Mouse (Mus musculus) urinary bladder, postnatal 10 days (tissue): ENCODE measurements around the gene Itgb7.
A peak's percentile ranks its signal among the peaks of the same experiment; 100 is the strongest.
"Not testable (repeated sequence)": the region's sequence is repeated elsewhere in the genome, so short reads cannot be mapped to it uniquely, and the experiment has no call there.

Experiments
- DNase-seq: peaks from one replicate; pipeline ENCODE4 v3.0.0; 2022; ENCODE audit warnings: low spot score

Gene Itgb7

DNA sequence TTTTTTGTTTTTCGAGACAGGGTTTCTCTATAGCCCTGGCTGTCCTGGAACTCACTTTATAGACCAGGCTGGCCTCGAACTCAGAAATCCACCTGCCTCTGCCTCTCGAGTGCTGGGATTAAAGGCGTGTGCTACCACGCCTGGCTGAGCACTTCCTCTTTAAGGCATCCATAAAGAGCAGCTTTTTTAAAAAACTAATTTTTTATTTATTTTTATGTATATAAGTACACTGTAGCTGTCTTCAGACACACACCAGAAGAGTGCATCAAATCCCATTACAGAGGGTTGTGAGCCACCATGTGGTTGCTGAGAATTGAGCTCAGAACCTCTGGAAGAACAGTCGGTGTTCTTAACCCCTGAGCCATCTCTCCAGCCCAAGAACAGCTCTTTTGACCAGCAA lies 6.1 kb downstream of the Itgb7 start:
- not testable (repeated sequence) for DNase-seq

DNA sequence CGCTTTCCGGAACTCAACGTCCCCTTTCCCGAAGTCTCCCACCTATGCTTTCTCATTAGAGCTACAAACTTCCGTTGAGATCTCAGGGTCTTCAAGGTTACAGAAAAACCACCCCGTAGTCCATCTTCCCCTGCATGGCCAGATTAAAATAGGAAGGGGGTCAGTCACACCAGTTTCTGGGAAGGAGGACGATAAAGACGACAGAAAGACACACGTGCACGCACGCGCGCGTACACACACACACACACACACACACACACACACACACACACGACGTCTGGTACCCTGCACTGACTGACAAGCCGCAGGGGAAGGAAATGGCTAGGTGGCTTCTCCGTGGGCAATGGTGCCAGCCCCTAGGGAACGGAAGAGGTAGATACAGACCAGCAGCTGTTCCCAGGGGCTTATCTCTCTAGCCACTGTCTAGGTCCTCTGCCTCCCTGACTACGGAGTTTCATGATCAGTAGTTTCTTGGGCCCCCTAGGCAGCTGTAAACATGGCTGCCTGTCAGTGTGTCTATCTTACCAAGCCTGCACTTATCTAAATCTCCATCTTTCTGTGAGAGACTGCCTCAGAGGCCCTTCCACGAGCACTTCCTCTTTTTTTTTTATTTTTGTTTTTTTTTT lies 6.6 kb downstream of the Itgb7 start:
- no peak for DNase-seq

DNA sequence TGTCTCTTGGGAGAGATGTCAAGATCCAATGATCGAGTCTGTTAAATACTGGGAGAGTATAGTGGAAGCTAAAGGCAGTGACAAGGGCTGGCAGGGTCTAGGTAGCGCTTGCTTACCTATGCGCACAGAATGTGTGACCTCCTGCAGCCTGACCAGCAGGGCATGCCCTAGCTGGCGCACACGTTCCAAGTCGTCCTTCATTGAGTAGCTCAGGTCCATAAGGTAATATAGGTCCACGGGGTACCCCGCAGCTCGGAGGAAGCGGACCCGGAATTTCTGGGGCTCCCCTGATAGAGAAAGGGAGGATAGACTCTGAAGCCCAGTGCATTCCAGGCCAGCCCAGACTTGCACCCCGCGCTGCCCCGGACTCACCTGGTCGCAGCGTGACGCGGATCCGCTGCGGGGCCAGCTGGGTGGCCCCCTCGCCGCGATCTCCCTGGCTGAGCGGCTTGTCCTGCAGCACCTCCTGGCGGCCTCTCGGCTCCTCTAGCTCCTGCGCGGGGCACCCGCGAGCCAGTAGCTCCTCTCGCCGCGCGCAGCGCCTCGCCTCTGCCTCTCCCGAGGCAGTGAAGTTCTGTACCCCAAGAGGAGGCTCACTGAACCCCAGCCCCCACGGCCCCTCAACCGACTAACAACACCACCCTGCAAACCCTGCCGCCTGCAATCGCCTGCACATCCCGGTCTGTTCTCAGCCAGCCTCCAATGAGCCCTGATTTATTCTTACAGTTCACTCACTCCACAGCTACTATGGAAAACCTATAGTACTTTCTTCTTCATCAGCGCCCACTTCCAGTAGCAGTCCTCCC lies 7.4 kb downstream of the Itgb7 start:
- DNase-seq = peak; percentile 48

DNA sequence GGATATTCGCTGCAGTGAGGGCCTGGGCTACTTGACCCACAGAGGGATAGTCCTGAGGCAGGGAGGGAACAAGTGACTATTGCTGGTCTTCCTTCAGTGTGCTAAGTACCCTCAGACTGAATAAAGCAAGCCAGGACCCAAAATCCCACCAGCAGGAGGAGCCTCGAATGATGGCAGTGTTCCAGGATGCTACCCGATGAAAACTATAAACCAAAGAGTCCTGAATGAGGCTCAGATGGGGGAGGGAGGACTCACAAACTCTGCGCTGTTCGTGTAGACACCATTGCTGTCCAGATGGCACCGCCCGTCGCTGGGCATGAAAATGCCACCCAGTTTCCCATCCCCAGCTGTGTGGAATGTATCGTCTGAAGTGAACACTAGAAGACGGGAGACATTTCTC lies 9.4 kb downstream of the Itgb7 start:
- no peak for DNase-seq

DNA sequence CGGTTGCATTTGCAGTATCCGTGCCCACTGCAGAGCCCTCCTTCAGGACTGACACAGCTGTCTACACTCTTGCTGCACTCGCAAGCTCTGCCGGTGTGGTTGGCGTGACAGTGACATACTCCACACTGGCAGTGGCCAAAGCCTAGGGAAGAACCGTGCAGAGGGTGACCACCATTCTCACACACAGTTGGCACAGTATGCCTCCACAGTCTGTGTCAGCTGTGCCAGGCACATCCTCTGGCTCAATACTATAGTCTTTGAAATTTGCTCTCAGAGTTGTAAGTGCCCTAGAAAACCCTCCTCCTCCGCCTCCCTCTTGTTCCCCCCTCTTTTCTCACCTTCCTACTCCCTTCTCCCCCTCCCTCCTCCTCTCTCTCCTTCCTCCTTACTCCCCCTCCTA lies 14.4 kb downstream of the Itgb7 start:
- no peak for DNase-seq

DNA sequence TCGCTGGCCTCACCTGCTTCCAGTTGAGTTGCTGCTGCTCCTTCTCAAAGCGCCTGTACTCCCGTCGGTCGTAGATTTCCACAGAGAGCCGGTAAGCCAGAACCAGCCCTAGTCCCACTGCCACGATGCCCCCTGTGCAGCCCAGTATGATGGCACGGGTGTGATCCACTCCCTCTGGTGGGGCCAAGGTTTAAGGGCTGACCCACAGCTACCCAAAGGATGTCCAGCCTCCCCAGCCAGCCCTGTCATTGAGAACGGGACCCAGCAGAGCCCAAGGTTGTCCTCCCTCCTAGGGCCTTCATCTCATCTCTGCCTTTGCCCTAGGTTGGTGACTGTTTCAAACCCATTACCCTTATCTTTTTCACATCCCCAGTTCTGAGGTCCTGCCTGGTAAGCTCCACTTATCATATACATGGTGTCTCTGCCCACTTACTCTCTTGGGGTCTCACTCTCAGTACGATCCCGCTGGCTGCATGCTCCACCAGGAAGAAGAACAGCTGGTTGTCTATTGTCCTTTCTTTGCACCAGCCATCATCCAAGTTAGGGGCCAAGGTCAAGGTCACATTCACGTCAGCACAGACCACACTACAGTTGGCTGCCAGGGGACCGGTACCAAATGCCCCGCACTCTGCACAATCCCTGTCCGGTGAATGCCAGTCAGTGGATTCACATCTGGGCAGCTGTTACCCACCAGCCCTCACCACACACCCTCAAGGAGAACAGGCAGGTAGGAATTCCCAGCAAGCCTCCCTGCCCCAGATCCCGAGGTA lies 15.1 kb downstream of the Itgb7 start:
- DNase-seq = no peak

DNA sequence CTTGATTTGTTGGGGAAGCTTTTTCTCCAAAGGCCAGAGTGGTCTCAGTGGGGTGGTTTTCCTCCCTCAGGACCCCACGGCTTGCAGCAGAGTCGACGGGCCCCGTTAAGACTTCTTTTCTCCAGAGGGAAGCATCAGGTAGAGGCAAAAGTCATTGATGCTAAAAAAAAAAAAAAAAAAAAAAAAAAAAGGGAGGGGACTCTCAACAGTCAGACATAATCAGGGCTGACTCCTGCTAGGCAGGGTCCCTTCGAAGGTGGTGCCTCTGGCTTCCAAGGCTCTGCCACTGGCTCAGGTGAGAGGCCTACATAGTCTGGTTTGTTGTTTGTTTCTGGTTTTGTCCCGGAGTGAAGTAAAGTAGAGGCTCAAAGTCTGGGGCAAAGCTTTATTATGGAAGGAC lies 16.1 kb downstream of the Itgb7 start:
- no peak for DNase-seq

DNA sequence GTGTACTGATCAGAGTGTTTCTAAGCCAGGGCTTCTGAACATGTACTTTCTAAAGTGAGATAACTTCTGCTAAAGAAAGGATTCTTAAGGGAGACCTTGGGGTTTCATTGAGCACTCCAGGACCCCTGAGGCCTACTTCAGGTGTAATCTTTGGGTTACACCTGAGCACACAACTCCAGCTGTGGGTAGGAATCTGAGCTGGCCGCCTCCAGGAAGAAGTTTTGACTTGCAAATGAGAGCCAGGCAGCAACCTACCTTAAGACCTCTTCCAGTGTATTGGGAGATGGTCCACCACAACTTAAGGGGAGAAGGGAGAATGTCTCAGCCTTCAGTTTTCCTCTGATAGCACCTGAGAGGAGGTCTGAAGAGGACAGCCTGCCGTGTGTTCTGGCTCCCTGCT lies 17.6 kb downstream of the Itgb7 start:
- DNase-seq = no peak

DNA sequence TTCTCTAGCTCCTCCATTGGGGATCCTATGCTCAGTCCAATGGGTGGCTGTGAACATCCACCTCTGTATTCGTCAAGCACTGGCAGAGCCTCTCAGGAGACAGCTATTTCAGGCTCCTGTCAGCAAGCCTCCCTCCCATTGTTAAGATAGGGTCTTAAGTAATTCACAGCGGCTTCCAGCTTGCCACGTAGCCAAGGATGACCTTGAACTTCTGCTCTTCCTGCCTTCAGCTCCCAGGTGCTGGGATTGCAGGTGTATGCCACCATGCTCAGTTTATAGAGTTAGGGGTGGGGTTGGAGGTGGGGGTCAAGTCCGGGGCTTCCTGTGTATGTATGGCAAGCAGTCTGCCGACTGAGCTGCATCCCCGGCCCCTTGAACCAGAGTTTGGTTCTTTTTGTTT lies 19.8 kb downstream of the Itgb7 start:
- DNase-seq = no peak

DNA sequence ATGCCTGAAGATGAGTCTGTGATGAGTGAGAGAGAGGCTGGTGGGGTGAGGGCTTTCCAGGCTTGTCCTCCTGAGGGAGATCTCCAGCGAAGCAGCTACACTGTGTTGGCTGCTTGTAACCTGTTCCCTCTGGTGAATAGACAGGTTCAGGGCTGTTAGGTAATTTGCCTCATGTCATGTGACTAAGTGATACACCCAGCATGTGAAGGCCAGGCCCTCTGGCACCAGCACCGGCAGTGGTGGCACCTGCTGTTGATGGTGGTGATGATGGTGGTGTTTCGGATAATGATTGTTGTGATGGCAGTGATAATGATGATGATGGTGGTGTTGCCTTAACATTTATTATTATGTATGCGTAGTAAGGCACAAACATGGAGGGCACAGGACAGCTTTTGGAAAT lies 20.9 kb downstream of the Itgb7 start:
- DNase-seq = no peak

DNA sequence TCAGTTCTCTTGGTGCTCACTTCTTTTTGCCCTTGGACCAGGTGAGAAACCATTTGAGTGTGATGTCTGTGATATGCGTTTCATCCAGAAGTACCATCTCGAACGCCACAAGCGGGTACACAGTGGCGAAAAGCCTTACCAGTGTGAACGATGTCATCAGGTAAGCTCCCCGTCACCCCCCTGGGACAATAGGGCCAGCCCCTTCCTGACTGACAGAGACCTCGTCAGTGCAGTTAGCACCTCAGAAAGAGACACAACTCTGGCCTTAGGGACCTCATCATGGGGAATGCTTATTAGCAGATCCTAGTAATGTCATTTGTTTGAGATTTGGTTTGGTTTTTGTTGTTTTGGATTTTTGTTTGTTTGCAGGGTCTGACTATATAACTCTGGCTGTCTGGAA lies 22.6 kb downstream of the Itgb7 start:
- no peak for DNase-seq

DNA sequence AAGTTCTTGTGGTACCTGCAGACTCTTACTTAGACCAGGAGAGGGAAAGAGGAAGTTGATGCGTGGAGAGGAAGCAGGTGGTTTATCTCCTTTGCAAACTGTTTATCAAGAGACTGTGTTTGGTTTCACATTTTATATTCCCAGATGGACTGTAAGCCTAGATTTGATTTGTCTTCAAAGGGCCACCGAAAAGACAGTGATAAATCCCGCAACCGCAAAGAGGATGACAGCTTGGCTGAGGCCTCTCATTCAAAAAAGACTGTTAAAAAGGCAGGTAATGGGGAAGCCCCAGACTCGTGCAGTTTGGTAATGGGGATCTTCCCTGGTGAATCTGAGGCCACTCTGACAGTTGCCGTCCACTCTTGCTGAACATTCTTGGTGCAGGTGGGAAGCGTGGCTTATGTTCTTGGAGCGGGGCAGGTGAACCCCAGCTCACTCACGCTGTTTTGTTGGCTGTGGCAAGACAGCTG lies 23.6 kb downstream of the Itgb7 start:
- DNase-seq = no peak

DNA sequence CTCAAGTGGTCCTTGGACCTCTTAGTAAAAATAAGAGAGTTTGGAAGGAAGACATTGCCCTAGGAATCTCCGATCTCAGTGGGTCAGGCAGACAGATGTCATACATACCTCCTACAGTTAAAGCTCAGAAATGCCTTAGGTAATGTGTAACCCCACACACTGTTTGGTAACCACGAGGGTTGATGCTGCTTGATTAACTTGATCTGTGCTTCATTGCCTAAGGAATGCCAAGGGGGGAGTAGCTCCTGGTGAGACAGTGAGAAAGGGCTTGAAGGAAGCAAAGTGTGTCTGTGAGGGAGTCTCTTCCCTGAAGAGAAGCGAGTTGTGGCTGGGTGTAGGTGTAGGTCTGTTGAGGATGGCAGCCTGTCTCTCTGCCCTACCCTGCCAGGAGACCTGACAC lies 24.4 kb downstream of the Itgb7 start:
- DNase-seq = no peak

DNA sequence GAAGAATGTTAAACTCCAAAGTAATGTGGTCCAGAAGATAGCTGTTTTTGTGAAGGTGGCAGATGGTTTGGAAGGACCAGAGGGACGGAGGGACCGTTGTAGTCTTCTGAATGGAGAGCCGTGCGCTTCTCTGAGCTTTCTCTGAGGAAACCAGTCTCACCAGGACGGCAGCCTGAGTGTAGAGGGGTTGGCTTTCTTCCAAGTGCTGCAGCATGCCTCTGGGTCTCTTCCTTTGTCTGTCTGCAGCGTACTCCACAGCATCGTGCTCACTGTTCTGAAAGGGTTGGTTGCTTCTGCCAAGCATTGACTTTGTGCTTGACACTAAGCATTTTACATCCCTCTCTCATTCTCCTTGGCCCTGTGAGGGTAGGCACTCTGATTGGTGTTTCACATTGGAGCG lies 26.0 kb downstream of the Itgb7 start:
- no peak for DNase-seq

DNA sequence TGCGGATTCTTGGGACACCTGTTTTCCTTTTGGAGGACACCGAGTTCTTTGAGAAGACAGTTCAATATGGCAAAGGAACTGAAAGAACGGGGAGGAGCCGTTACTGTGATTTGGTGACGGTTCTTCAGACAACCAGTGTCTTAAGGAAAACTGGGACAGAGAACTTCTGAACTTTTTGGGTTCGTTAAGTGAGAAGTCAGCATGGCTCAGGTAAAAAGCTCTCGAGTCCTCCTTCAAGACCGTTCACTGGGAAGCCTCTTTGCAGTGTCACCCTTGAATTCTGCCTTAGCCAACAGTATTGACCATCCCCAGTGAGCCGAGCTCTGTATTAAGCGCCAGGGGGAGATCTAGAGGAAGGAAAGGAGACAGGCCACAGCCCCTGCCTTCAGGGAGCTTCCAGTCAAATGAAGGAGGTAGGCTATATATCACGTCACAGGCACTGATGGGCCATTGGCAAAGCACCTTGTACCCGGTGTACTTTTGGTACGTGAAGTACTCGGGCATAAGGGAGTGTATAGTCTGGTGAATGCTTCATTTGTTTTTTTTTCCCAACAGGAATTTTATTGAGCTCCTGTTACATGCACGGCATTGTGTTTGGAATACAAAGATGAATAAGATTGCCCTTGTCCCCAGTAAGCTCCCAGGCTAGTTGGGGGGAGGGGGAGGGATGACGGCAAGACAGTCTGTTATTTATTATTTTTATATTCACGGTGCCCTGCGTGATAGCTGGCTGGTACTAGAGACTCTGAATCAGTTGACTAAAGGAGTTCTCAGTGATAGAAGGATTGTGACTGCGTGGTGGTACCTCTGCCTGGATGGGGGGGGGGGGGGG lies 26.9 kb downstream of the Itgb7 start, which contains the start of gene Csad:
TSS of gene Csad (minus strand) at position 51 of the 832 bp plus-strand sequence.
- DNase-seq = no peak

DNA sequence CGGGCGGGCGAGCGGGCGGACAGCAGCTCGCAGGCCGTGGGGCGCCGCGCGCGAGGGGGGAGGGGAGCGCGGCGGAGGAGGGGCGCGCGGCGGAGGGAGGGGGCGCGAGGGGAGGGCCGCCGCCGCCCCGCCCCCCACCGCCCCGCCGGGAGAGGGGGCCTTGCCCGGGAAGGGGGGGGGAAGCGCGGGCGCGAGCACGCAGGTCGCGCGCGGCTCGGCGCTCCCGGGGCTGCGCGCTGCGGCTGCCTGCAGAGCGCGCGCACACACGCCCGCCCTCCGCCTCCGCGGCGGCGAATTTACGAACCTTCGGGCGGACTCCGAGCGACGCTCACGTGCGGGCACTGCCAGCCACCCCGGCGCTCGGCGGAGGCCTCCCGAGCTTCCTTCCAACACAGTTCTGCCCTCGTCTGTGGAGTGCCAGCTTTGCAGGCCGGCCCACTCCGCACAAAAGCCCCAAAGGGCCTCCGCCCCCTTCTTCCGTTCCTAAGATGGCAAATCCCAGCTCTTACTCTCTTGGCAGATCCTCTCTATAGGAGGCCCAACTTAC lies 27.8 kb downstream of the Itgb7 start:
- no peak for DNase-seq

DNA sequence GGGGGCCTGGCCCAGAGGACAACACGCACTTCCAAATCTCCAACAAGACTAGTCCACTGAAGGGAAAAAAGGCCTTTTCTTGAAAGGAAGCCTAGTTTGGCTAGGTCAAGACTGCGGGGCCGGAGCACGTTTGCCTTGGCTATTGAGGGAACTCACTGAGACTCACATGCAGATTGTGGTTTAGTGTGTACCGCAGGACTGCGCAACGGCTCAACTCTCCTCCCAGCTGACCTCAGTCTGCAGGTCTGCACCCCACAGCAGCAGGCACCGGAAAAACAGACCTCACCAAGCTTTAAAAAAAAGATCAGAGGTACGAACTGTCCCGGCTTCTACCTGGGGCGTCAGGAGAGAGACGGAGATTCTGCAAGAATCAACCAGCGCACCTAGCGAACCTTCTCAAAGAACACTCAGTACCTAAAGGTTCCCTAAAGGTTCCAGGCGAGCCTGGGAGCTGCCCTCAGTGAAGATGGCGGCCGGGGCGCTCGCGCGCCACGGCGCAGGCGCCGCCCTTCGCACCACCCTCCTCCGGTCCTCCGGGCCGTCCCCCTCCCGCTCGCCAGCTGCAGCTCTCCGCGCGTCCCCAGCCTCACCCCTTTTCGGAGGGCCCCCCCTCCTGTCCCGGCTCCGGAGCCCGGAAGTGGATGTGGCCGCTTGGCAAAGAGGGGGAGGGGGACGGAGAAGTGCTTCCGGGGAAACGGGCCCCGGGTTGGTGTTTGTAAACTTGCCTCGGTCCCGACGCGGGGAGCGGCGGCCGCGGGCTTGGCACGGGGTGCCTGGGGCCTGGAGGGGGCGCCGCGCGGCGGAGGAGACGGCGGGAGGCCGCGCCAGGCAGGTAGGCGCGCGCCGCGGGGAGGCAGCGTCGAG lies 28.5 kb downstream of the Itgb7 start, which contains the start of gene Zfp740:
TSS of gene Zfp740 (plus strand) at position 279 of the 864 bp plus-strand sequence.
- DNase-seq = peak; percentile 82

DNA sequence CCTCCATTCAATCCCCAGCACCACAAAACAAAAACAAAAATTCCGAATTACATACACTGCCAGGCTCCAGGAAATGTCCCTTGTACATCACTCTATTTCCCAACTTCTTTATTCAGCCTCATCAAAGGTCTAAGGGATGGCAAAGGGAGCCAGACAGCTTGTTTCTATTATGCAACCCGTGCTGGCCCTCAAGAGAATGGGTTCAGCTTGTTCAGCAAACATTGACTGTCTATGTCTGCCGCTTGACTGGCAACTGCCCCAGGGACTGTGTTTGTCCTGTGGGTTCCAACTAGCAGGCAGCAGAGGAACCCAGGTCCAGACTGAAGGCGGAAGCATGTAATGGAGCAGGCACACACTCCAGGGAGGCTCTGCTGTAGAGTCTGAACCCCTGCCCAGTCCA lies 32.9 kb downstream of the Itgb7 start:
- no peak for DNase-seq

DNA sequence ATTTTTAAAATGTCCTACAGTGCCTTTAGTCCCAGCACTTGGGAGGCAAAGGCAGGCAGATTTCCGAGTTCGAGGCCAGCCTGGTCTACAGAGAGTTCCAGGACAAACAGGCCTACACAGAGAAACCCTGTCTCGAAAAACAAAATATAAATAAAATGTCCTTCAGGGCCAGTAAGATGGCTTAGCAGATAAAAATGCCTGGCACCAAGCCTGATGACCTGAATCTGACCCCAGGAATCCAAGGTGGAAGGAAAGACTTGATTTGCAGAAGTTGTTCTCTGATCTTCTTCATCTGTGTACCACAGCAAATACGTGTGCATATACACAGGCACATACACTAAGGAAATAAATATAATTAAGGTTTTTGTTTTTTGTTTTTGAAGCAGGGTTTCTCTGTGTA lies 36.4 kb downstream of the Itgb7 start:
- DNase-seq = no peak

DNA sequence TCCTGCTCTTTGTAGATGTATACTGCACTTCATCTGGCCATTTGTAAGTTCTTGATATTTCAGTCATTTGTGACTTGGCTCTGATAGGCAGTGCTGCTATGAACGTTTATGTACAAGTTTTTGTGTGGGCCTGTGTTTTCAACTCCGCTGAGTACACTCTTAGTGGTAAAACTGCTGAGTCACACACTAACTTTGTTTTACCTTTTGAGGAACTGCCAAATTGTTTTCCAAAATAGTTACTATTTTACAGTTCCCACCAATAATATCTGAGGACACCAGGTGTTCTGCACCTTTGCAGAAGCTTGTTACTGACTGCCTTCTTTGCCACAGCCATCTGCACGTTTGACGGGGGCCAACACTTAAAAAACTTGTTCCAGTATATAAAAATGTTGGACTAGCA lies 37.3 kb downstream of the Itgb7 start:
- no peak for DNase-seq

DNA sequence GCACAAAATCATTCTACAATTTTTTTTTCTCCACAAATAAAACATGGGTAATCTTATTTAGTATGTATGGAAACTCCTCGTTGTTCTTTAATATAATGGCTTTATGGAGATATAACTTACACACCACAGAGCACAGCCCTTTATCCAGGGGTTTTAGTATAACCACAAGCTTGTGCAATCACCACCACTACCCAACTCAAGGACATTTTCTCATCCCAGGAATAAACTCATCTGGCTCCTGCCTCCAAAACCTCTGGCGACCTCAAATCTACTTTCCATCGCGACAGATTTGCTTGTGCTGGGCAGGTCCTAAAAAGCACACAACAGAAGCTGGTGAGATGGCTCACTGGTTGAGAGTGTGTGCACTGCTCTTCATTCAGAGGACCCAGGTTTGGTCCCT lies 38.1 kb downstream of the Itgb7 start:
- DNase-seq = no peak
